Mouse (Mus musculus) ES-E14 (cell line): ENCODE measurements at regions not wholly inside any gene's neighbourhood (a gene's known extent, or its start where the extent isn't known, plus 50 kb on each side); places are given as distances from the start of the nearest gene placed in this dataset.

Source experiments
- DNase-seq: peaks from one replicate; pipeline ENCODE4 v3.0.0-alpha.2; 2013; ENCODE audit warnings: low read depth, low spot score
- H3K27ac ChIP-seq: 2 replicates; pipeline ENCODE4 v1.5.1; 2012; ENCODE audit warnings: low read depth, mild to moderate bottlenecking, low read length, moderate library complexity, mixed read lengths; ENCODE audit not compliant: poor library complexity, insufficient read depth, severe bottlenecking
- H3K36me3 ChIP-seq: 2 replicates; pipeline ENCODE4 v1.6.1; 2012; ENCODE audit warnings: mild to moderate bottlenecking, low read length, moderate library complexity, mixed read lengths; ENCODE audit not compliant: control insufficient read depth, poor library complexity, insufficient read depth, severe bottlenecking
- H3K4me1 ChIP-seq, 2 experiments: fragments of 150-350 bp in 1 of 2; sonication (generic) in 1 of 2; 2 replicates each; pipeline ENCODE4 v1.6.1; 2012; ENCODE audit warnings: low read length in 2 of 2, mild to moderate bottlenecking in 1 of 2, mixed read lengths in 1 of 2; ENCODE audit not compliant: control insufficient read depth in 2 of 2, insufficient read depth in 2 of 2, poor library complexity in 1 of 2
- H3K4me3 ChIP-seq, 2 experiments: fragments of 150-350 bp in 1 of 2; sonication (generic) in 1 of 2; 2 replicates each; pipeline ENCODE4 v1.5.1; 2012; ENCODE audit warnings: low read length in 2 of 2, low read depth in 1 of 2, mild to moderate bottlenecking in 1 of 2, mixed read lengths in 1 of 2; ENCODE audit not compliant: insufficient read depth in 1 of 2, poor library complexity in 1 of 2, severe bottlenecking in 1 of 2
- H3K9ac ChIP-seq: 2 replicates; pipeline ENCODE4 v1.6.1; 2012; ENCODE audit warnings: low read depth, mild to moderate bottlenecking, low read length, mixed read lengths; ENCODE audit not compliant: poor library complexity, insufficient read depth, severe bottlenecking
- H3K9me3 ChIP-seq: fragments of 150-350 bp; sonication (generic); 2 replicates; pipeline ENCODE4 v1.6.1; 2012; ENCODE audit warnings: low read depth, mild to moderate bottlenecking, low read length; ENCODE audit not compliant: control insufficient read depth, insufficient read depth
- CHD2 ChIP-seq: IDR thresholded peaks from 2 replicates; pipeline ENCODE4 v1.6.1; 2014; ENCODE audit warnings: mild to moderate bottlenecking, low read depth, low read length, inconsistent platforms
- HCFC1 ChIP-seq: IDR thresholded peaks from 2 replicates; pipeline ENCODE4 v1.6.1; 2012; ENCODE audit warnings: low read length, inconsistent platforms, borderline replicate concordance; ENCODE audit not compliant: insufficient read depth
- MAFK ChIP-seq: IDR thresholded peaks from 2 replicates; pipeline ENCODE4 v1.6.1; 2014; ENCODE audit warnings: mild to moderate bottlenecking, low read depth, low read length, inconsistent platforms; ENCODE audit not compliant: insufficient read depth
- ZC3H11A ChIP-seq: IDR thresholded peaks from 2 replicates; pipeline ENCODE4 v1.6.1; 2012; ENCODE audit warnings: low read depth, mild to moderate bottlenecking, inconsistent platforms, low read length, borderline replicate concordance
- ZNF384 ChIP-seq: IDR thresholded peaks from 2 replicates; pipeline ENCODE4 v1.6.1; 2012; ENCODE audit warnings: low read depth, low read length, inconsistent platforms
- in situ Hi-C, 2 experiments: fragments of 600-800 bp; cut with MboI; formaldehyde crosslinking; loops; one replicate each; pipeline ENCODE4 v1.15.1; 2025; ENCODE audit warnings: low sequenced_read_pairs in 2 of 2, inconsistent platforms in 1 of 2; ENCODE audit not compliant: unreplicated experiment in 2 of 2

DNA sequence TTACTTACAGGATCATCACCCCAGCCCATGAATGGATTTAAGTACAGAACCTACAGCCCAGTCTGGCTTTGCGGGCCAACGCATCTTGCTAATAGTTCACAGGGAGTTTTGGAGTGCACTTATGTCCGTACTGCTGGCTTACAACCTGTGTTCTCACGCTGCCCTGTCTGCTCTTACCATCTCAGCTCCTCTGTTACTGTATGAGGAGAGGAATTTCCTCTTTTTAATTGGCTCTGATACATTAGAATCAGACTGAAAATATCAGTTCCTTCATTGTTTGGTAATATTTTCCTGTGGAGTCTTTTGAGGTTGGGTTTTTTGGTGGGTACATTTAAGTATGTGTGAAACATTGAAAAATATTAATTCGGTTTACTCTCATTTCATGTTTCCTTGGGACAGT lies 221.3 kb upstream of the Cxcr4 start:
- in situ Hi-C loops, result no loop called here
- Histone ChIP-seq H3K27ac (no peak overlapping the region), H3K9ac (no peak overlapping the region), H3K4me1 (no peaks in the 10 kb centered on the region), H3K36me3 (no peaks in the 10 kb centered on the region), H3K4me3 (no peak overlapping the region), H3K9me3 (no peaks in the 10 kb centered on the region)
- DNase-seq, result no peak
- TF ChIP-seq ZC3H11A (no peak), CHD2 (no peak), MAFK (no peak), HCFC1 (no peak), ZNF384 (no peak)

- Histone ChIP-seq H3K9me3 (no peaks in the 10 kb centered on the region), H3K4me3 (no peak overlapping the region), H3K9ac (no peak overlapping the region), H3K4me1 (no peaks in the 10 kb centered on the region), H3K36me3 (no peaks in the 10 kb centered on the region), H3K27ac (no peak overlapping the region)
- TF ChIP-seq MAFK (peak; percentile 88), ZC3H11A (no peak)
- no peak for DNase-seq
- in situ Hi-C loops, result no loop called here
These were observed 218.8 kb upstream of the Cxcr4 start for GRCm38 (mm10) chr1:128810860-128811259.

DNA sequence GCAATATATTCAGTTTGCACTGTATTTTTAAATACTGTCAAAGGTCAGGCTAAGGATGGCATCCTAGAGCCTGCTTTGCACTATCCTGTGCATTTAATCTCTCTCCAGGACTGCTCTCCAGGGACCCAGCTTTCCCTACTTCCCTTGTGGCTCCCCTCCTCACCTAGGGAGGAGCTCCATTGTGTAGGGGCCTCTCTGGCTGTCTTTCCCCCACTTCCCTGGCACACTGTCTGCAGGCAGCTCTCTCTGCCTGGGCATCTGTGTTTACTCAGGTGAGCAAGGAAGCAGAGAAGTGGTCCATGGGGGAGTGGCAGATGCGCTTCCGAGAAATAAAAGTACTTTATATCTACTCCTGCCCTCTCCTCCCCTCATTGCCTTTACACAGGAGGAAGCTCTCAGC lies 218.0 kb upstream of the Cxcr4 start:
- no peaks in the 10 kb centered on the region for H3K4me1 ChIP-seq
- H3K9me3 ChIP-seq, result no peaks in the 10 kb centered on the region
- TF ChIP-seq MAFK (no peak), HCFC1 (no peak), ZNF384 (no peak), CHD2 (no peak), ZC3H11A (no peak)
- in situ Hi-C loops, result no loop called here
- no peak overlapping the region for H3K27ac ChIP-seq
- no peak overlapping the region for H3K4me3 ChIP-seq
- no peaks in the 10 kb centered on the region for H3K36me3 ChIP-seq
- no peak for DNase-seq
- no peak overlapping the region for H3K9ac ChIP-seq

- TF ChIP-seq CHD2 (no peak), MAFK (no peak)
- Histone ChIP-seq H3K4me1 (no peaks in the 10 kb centered on the region), H3K9ac (no peak overlapping the region), H3K4me3 (no peak overlapping the region), H3K9me3 (no peaks in the 10 kb centered on the region), H3K27ac (no peak overlapping the region), H3K36me3 (no peaks in the 10 kb centered on the region)
- in situ Hi-C loops, result no loop called here
- no peak for DNase-seq
These were observed 217.5 kb upstream of the Cxcr4 start for GRCm38 (mm10) chr1:128809601-128810000.

- Histone ChIP-seq H3K27ac (no peak overlapping the region), H3K4me1 (no peaks in the 10 kb centered on the region), H3K9me3 (no peaks in the 10 kb centered on the region), H3K9ac (no peak overlapping the region), H3K4me3 (no peak overlapping the region), H3K36me3 (no peaks in the 10 kb centered on the region)
- no peak for TF ChIP-seq MAFK
- in situ Hi-C loops, result no loop called here
- DNase-seq, result no peak
These were observed 216.5 kb upstream of the Cxcr4 start for GRCm38 (mm10) chr1:128808599-128808998.
